ENCODE assay signal across 8 mouse cellular contexts in genomic region chr8:34397583-34398411, GRCm38 (mm10).
DNase-seq lines count a peak whose midpoint lies in the region; ATAC-seq and TF ChIP-seq lines count a peak whose summit lies in the region.

No protein-coding gene starts in this region.

- DNase-seq in layer of hippocampus, adult 9-10 months (ENCODE audit: low spot score) = peak; percentile 41
- DNase-seq in layer of hippocampus, postnatal 36 days = no peak
- peak; percentile 34 for DNase-seq in embryo, embryonic 9.5 days (ENCODE audit: extremely low spot score)
- peak; percentile 57 for DNase-seq in intestine, embryonic 14.5 days (ENCODE audit: low spot score)
- DNase-seq in gastrocnemius, postnatal 4 days (ENCODE audit: low spot score in 2 of 2) = no peak
- DNase-seq in spleen, postnatal 14 days (ENCODE audit: low spot score in 2 of 2) = no peak
- DNase-seq in gastrocnemius, adult 2 months = no peak

- intact Hi-C loops in gastrocnemius, adult 2 months (cut with DNase I) = no loop called here

- H3K36me3 ChIP-seq in intestine, embryonic 14.5 days (ENCODE audit: control insufficient read depth, insufficient read depth, low read length) = no peaks in the 10 kb centered on the region
- H3K36me3 ChIP-seq in midbrain, embryonic 16.5 days (ENCODE audit: control insufficient read depth, insufficient read depth, low read length) = no peaks in the 10 kb centered on the region

- no peaks in the 10 kb centered on the region for H3K27me3 ChIP-seq in intestine, embryonic 14.5 days (replicated peaks; ENCODE audit: control insufficient read depth, insufficient read depth, low read length)
- H3K27me3 ChIP-seq in midbrain, embryonic 16.5 days (ENCODE audit: control insufficient read depth, insufficient read depth, low read depth, low read length) = no peaks in the 10 kb centered on the region

- H3K4me1 ChIP-seq in intestine, embryonic 14.5 days (replicated peaks; ENCODE audit: control insufficient read depth, insufficient read depth, low read length) = no peaks in the 10 kb centered on the region
- H3K4me1 ChIP-seq in midbrain, embryonic 16.5 days (ENCODE audit: control insufficient read depth, insufficient read depth, low read length) = peaks cover 28% of the 10 kb centered on the region

- 45% methylated on average over 22 of the region's 23 CpGs for WGBS in intestine, embryonic 14.5 days
- 15% methylated on average over 21 of the region's 23 CpGs for WGBS in midbrain, embryonic 16.5 days

- no peak overlapping the region for H3K9ac ChIP-seq in intestine, embryonic 14.5 days (ENCODE audit: low read length)
- peak overlapping the region; percentile 36; the same call in 1 of the 2 replicates for H3K9ac ChIP-seq in midbrain, embryonic 16.5 days (ENCODE audit: low read depth, low read length)

- no peak overlapping the region for H3K4me2 ChIP-seq in intestine, embryonic 14.5 days (ENCODE audit: low read length)
- peak overlapping the region; percentile 47 for H3K4me2 ChIP-seq in midbrain, embryonic 16.5 days (ENCODE audit: low read length)

- ATAC-seq in intestine, embryonic 14.5 days (replicated peaks; ENCODE audit: low FRiP score, low TSS enrichment, low read depth) = no peak
- ATAC-seq in midbrain, embryonic 16.5 days = peak; percentile 78

- no peak overlapping the region for H3K4me3 ChIP-seq in intestine, embryonic 14.5 days (ENCODE audit: low read depth, low read length)
- no peak overlapping the region for H3K4me3 ChIP-seq in midbrain, embryonic 16.5 days (ENCODE audit: low read depth, low read length)
- no peak overlapping the region for H3K4me3 ChIP-seq in gastrocnemius, adult 2 months

- H3K27ac ChIP-seq in intestine, embryonic 14.5 days (ENCODE audit: low read depth) = no peak overlapping the region
- peak overlapping the region; percentile 88 for H3K27ac ChIP-seq in midbrain, embryonic 16.5 days (ENCODE audit: low read length)
- no peak overlapping the region for H3K27ac ChIP-seq in gastrocnemius, adult 2 months

- TF ChIP-seq CTCF in gastrocnemius, adult 2 months (IDR thresholded peaks at IDR 0.05) = no peak

- H3K9me3 ChIP-seq in intestine, embryonic 14.5 days (ENCODE audit: control insufficient read depth, low read length) = no peaks in the 10 kb centered on the region
- no peaks in the 10 kb centered on the region for H3K9me3 ChIP-seq in midbrain, embryonic 16.5 days (replicated peaks; ENCODE audit: control insufficient read depth, low read length, poor library complexity, severe bottlenecking)

Comparison
In these comparisons a context has a peak if more than half of its experiments do, and no peak if none do; other contexts are left out.
1. DNase-seq: peak in layer of hippocampus, adult 9-10 months (single experiment), embryo, embryonic 9.5 days (single experiment) and intestine, embryonic 14.5 days (single experiment); none in layer of hippocampus, postnatal 36 days (0 of 2), gastrocnemius, postnatal 4 days (0 of 2), spleen, postnatal 14 days (0 of 2) and gastrocnemius, adult 2 months (single experiment).